Mouse (Mus musculus) heart, embryonic 11.5 days (tissue): ENCODE measurements around the gene Tacc2. TPM values are rescaled to one million over a fixed set of nuclear protein-coding genes. Genes with fewer than 3 reads are reported as not detected.

ENCODE experiments used
- ATAC-seq: fragments of 200-750 bp; cut with Nextera tagmentation; replicated peaks from 2 replicates; pipeline ENCODE4 v1.8.0; 2017; ENCODE audit warnings: moderate library complexity; ENCODE audit not compliant: insufficient number of reproducible peaks, low FRiP score, low TSS enrichment
- H3K27ac ChIP-seq: fragments of 300-500 bp; sonication (generic); 2 replicates; pipeline ENCODE4 v1.5.1; 2014; ENCODE audit warnings: mild to moderate bottlenecking, low read depth, low read length
- H3K27me3 ChIP-seq: fragments of 300-500 bp; sonication (generic); 2 replicates; pipeline ENCODE4 v1.6.1; 2014; ENCODE audit warnings: mild to moderate bottlenecking, low read length, mixed read lengths; ENCODE audit not compliant: control insufficient read depth, insufficient read depth
- H3K36me3 ChIP-seq: fragments of 300-500 bp; sonication (generic); 2 replicates; pipeline ENCODE4 v1.6.1; 2014; ENCODE audit warnings: mild to moderate bottlenecking, low read length, moderate library complexity, mixed read lengths; ENCODE audit not compliant: control insufficient read depth, insufficient read depth
- H3K4me1 ChIP-seq: fragments of 300-500 bp; sonication (generic); 2 replicates; pipeline ENCODE4 v1.6.1; 2014; ENCODE audit warnings: low read length; ENCODE audit not compliant: control insufficient read depth, insufficient read depth
- H3K4me2 ChIP-seq: fragments of 300-500 bp; sonication (generic); 2 replicates; pipeline ENCODE4 v1.6.1; 2014; ENCODE audit warnings: mild to moderate bottlenecking, moderate library complexity
- H3K4me3 ChIP-seq: fragments of 300-500 bp; sonication (generic); 2 replicates; pipeline ENCODE4 v1.5.1; 2014; ENCODE audit warnings: low read depth, low read length
- H3K9ac ChIP-seq: fragments of 300-500 bp; sonication (generic); 2 replicates; pipeline ENCODE4 v1.6.1; 2014; ENCODE audit warnings: mild to moderate bottlenecking, low read depth, low read length, moderate library complexity
- H3K9me3 ChIP-seq: fragments of 300-500 bp; sonication (generic); replicated peaks from 2 replicates; pipeline ENCODE4 v1.6.1; 2016; ENCODE audit warnings: low read length; ENCODE audit not compliant: control insufficient read depth
- WGBS: fragments of 180-500 bp; shearing (Covaris S2); extraction: QIAGEN DNeasy Blood & Tissue Kit; methylation state at CpG from one replicate; pipeline ENCODE4 v1.1.7; 2014; ENCODE audit not compliant: insufficient replicate concordance; 5-methylcytosine and 5-hydroxymethylcytosine counted together
- polyA plus RNA-seq: library from polyadenylated mRNA; unstranded; fragments of >200 nt; fragmentation: Nextera tagmentation; extraction: Ambion mirVana; gene quantifications from 2 replicates; pipeline ENCODE4 v1.2.1, GENCODE M21; 2014

Gene Tacc2
- polyA plus RNA-seq, 1 experiment from 2014 or later, result 42.2 TPM

- Histone ChIP-seq H3K27me3 (no peaks in the 10 kb centered on the region), H3K9ac (peak overlapping the region; percentile 11; the same call in 1 of the 2 replicates), H3K4me1 (peaks cover 61% of the 10 kb centered on the region), H3K4me3 (no peak overlapping the region), H3K9me3 (no peaks in the 10 kb centered on the region), H3K4me2 (no peak overlapping the region; the same call in 1 of the 2 replicates), H3K36me3 (no peaks in the 10 kb centered on the region), H3K27ac (peak overlapping the region; percentile 81)
- ATAC-seq, result peak; percentile 58
- 34% methylated on average over 2 of the region's 2 CpGs for whole genome bisulfite sequencing
Observed at GRCm38 (mm10) chr7:130654562-130654961, 77.3 kb downstream of the Tacc2 start.

GRCm38 (mm10) chr7:130656965-130657364 is 79.7 kb downstream of the Tacc2 start:
- no peaks in the 10 kb centered on the region for H3K9me3 ChIP-seq
- 82% methylated on average over 8 of the region's 8 CpGs for WGBS
- no peak overlapping the region for H3K9ac ChIP-seq
- no peak for ATAC-seq
- peaks cover 52% of the 10 kb centered on the region for H3K4me1 ChIP-seq
- no peaks in the 10 kb centered on the region for H3K27me3 ChIP-seq
- H3K27ac ChIP-seq, result no peak overlapping the region
- H3K4me2 ChIP-seq, result no peak overlapping the region
- H3K4me3 ChIP-seq, result no peak overlapping the region
- no peaks in the 10 kb centered on the region for H3K36me3 ChIP-seq

- Histone ChIP-seq H3K27ac (peak overlapping the region; percentile 2; the same call in 1 of the 2 replicates), H3K27me3 (no peaks in the 10 kb centered on the region), H3K4me1 (peaks cover 56% of the 10 kb centered on the region), H3K36me3 (no peaks in the 10 kb centered on the region), H3K4me3 (no peak overlapping the region), H3K9ac (no peak overlapping the region), H3K4me2 (no peak overlapping the region), H3K9me3 (no peaks in the 10 kb centered on the region)
- no peak for ATAC-seq
- 55% methylated on average over 13 of the region's 13 CpGs for WGBS
Observed at GRCm38 (mm10) chr7:130657751-130658150, 80.5 kb downstream of the Tacc2 start.

GRCm38 (mm10) chr7:130659129-130659528 is 81.9 kb downstream of the Tacc2 start:
- no peak overlapping the region for H3K27ac ChIP-seq
- H3K4me1 ChIP-seq, result peaks cover 44% of the 10 kb centered on the region
- no peaks in the 10 kb centered on the region for H3K9me3 ChIP-seq
- no peaks in the 10 kb centered on the region for H3K27me3 ChIP-seq
- H3K4me3 ChIP-seq, result no peak overlapping the region
- 87% methylated on average over 5 of the region's 5 CpGs for WGBS
- ATAC-seq, result no peak
- no peak overlapping the region for H3K4me2 ChIP-seq
- H3K9ac ChIP-seq, result no peak overlapping the region
- H3K36me3 ChIP-seq, result peaks cover 4% of the 10 kb centered on the region

GRCm38 (mm10) chr7:130662250-130662649 is 85.0 kb downstream of the Tacc2 start:
- Histone ChIP-seq H3K4me3 (no peak overlapping the region), H3K27me3 (no peaks in the 10 kb centered on the region), H3K4me2 (no peak overlapping the region), H3K9me3 (no peaks in the 10 kb centered on the region), H3K4me1 (peaks cover 19% of the 10 kb centered on the region), H3K36me3 (peaks cover 12% of the 10 kb centered on the region), H3K9ac (peak overlapping the region; percentile 39; the same call in 1 of the 2 replicates), H3K27ac (no peak overlapping the region)
- 72% methylated on average over 5 of the region's 5 CpGs for WGBS
- ATAC-seq, result no peak

GRCm38 (mm10) chr7:130662869-130663268 is 85.6 kb downstream of the Tacc2 start:
- peaks cover 12% of the 10 kb centered on the region for H3K36me3 ChIP-seq
- ATAC-seq, result no peak
- H3K27ac ChIP-seq, result no peak overlapping the region

GRCm38 (mm10) chr7:130664037-130664436 is 86.8 kb downstream of the Tacc2 start:
- ATAC-seq, result no peak
- 86% methylated on average over 5 of the region's 5 CpGs for WGBS
- H3K4me1 ChIP-seq, result peaks cover 27% of the 10 kb centered on the region

More at GRCm38 (mm10) chr7:130662869-130663268, 85.6 kb downstream of the Tacc2 start:
- no peak overlapping the region for H3K4me3 ChIP-seq
- 55% methylated on average over 4 of the region's 4 CpGs for WGBS
- H3K27me3 ChIP-seq, result no peaks in the 10 kb centered on the region
- H3K4me1 ChIP-seq, result peaks cover 19% of the 10 kb centered on the region
- no peak overlapping the region for H3K9ac ChIP-seq
- H3K9me3 ChIP-seq, result no peaks in the 10 kb centered on the region
- H3K4me2 ChIP-seq, result no peak overlapping the region

GRCm38 (mm10) chr7:130664629-130665028 is 87.4 kb downstream of the Tacc2 start:
- H3K9me3 ChIP-seq, result no peaks in the 10 kb centered on the region
- no peak overlapping the region for H3K4me3 ChIP-seq
- H3K36me3 ChIP-seq, result peaks cover 12% of the 10 kb centered on the region
- no peak for ATAC-seq
- H3K27me3 ChIP-seq, result no peaks in the 10 kb centered on the region
- H3K4me1 ChIP-seq, result peaks cover 33% of the 10 kb centered on the region
- no peak overlapping the region for H3K9ac ChIP-seq
- H3K27ac ChIP-seq, result no peak overlapping the region
- WGBS, result 85% methylated on average over 5 of the region's 5 CpGs
- no peak overlapping the region for H3K4me2 ChIP-seq

More at GRCm38 (mm10) chr7:130664037-130664436, 86.8 kb downstream of the Tacc2 start:
- H3K9me3 ChIP-seq, result no peaks in the 10 kb centered on the region
- no peak overlapping the region for H3K4me2 ChIP-seq
- no peak overlapping the region for H3K27ac ChIP-seq
- peaks cover 12% of the 10 kb centered on the region for H3K36me3 ChIP-seq
- H3K4me3 ChIP-seq, result no peak overlapping the region
- no peaks in the 10 kb centered on the region for H3K27me3 ChIP-seq
- no peak overlapping the region for H3K9ac ChIP-seq

GRCm38 (mm10) chr7:130665358-130665757 is 88.1 kb downstream of the Tacc2 start:
- WGBS, result 92% methylated on average over 9 of the region's 9 CpGs

More at GRCm38 (mm10) chr7:130665358-130665757, 88.1 kb downstream of the Tacc2 start:
- H3K4me1 ChIP-seq, result peaks cover 40% of the 10 kb centered on the region
- H3K9ac ChIP-seq, result no peak overlapping the region
- H3K36me3 ChIP-seq, result peaks cover 12% of the 10 kb centered on the region
- no peaks in the 10 kb centered on the region for H3K9me3 ChIP-seq
- no peak overlapping the region for H3K4me3 ChIP-seq
- H3K27me3 ChIP-seq, result no peaks in the 10 kb centered on the region
- H3K27ac ChIP-seq, result no peak overlapping the region
- H3K4me2 ChIP-seq, result no peak overlapping the region
- ATAC-seq, result no peak
